Mouse (Mus musculus) heart, postnatal 0 days (tissue): Measurements from ENCODE around the gene Lrrc7.

Experiments used
- CTCF ChIP-seq: IDR thresholded peaks from 2 replicates; pipeline ENCODE4 v1.5.1; 2016; ENCODE audit warnings: antibody characterized with exemption, control low read depth, low read depth
- EP300 ChIP-seq: IDR thresholded peaks from 2 replicates; pipeline ENCODE4 v1.6.1; 2016; ENCODE audit warnings: antibody characterized with exemption, low read depth

- TF ChIP-seq EP300 (no peak), CTCF (no peak)
Observed at GRCm38 (mm10) chr3:158298732-158299131, 263.3 kb downstream of the Lrrc7 start.
